Mouse (Mus musculus) liver (tissue): Measurements from ENCODE around the gene Wnk3.

Source experiments
- DNase-seq: peaks from one replicate; pipeline ENCODE4 v3.0.0-alpha.2; 2020; ENCODE audit warnings: mixed read lengths

Wnk3 gene

DNA sequence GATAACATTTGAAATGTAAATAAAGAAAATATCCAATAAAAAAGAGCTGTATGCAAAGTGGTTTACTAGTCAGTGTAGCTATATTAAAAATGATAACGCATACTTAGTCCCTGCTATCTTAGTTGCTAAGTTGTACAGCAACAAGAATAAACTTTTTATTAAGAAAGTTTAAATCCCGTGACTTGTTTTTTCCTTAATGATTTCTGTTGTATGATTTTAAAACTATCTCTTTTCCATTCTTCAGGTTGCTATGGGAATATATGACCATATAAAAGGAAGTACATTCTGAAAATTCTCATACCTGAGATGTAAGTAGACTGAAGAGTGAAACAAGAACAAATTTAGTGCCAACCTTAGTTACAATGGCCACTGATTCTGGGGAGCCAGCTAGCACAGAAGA lies at the start of gene Wnk3:
TSS of gene Wnk3 (plus strand) at position 301 of the 400 bp plus-strand sequence.
- no peak for DNase-seq

DNA sequence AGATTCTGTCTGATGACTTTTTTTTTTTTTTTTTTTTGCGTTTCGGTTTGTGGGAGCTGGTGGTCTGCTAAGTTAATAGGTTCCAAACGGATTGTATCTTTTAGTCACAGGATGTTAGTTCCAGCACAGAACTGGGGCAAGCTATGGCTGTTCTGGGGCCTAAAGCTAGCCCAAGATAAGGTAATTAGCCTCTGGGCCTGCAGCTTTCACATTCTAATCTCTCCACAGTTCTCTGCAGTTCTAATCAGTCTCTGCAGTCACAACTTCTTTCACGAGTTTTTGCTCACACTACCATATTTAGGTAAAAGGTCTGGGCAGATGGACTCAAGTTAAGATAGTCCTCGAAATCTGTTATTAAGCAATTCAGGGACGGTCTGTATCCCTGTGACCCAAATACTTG lies 39.5 kb upstream of the Wnk3 start:
- no peak for DNase-seq

DNA sequence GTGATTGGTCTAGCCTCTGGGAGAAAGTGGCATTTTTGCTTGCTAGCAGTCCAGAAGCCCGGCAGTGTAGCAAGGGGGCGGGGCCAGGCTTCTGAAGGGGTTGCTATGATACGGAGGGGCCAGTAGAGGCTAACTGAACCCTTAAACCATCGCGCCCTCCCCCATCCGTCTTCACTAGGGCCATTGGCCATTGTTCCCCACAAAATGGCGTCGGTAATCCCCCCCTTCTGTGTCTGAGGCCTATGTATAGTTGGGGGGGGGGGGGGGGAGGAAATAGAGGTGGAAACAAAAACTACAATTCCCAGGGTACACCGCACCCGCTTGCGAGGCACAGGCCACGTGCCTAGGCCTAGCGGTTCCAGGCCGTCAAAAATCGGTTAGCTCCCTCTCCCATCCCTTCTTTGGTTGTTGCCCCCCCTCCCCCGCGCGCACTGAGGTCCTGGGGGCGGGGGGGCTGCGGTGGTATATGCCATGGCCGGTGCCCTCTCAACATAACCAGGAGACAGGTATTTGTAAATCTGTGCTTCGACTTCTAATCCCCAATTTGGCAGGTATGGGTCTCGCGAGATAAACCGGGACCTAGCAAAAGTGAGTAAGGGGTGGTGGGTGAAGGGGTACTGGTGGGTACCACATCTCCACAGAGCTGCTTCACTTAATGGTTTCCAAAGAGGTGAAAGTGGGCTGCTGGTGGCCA lies 29.3 kb upstream of the Wnk3 start:
- peak; percentile 20 for DNase-seq

DNA sequence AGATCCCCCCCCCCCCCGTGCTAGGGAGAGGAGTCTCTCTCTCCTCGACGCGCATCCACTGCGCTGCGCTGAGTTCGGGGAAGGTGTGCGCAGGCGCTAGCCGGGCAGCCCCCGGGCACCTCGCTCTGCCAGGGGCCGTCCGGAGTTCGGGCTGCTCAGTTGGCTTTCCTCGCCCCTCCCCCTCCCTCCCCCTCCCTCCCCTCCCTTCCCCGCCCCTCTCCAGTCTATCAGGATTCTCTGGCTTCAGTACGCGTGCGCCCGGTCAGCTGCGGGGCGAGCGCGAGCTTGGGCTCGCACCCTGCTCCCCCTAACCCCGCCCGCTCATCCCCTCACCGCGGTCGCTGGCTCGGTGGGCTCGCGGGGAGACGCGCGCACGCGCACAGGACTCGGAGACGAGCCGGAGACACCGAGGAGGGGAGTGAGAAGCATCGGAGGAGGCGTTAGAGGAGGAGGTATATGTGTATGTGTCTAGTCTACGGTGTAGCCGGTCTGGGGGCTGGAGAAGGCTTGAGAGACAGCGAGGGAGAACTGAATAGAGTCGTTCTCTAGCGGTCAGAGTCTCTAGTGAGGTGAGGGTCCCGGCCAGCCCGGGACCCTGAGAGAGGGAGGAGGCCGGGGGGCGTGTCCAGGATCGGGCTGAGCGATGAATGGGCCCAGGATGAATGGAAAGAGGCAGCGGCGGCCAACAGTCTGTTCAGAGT lies 28.5 kb upstream of the Wnk3 start:
- DNase-seq: peak; percentile 61

DNA sequence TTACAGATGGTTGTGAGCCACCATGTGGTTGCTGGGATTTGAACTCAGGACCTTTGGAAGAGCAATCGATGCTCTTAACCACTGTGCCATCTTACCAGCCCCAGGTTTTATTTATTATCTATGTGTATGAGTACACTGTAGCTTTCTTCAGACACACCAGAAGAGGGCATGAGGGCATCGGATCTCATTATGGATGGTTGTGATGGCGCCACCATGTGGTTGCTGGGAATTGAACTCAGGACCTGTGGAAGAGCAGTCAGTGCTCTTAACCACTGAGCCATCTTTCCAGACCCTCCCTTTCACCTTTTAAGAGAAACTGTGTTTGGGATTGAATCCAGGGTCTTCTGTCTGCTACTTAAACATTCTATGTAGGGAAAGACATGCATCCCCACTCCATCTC lies 24.7 kb upstream of the Wnk3 start:
- DNase-seq: peak; percentile 3

DNA sequence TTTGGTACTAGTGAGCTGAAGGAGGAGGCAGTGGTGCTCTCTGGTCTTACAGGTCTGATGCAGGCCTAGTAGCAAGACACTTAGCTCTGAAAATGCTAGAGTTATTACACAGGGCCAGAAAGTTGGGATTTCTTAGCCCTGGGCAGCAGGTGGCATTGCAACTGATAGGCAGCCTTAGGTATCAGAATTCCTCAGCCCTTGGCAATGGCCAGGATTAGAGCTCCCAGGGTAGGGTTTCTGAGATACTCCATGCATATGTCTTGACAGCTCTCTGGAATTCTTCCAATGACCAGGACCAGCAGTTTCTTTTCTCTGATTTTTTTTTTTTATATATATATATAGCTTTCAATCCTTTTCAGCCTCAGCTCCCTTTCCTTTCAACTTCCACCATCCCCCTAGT lies 100.5 kb downstream of the Wnk3 start:
- no peak for DNase-seq

DNA sequence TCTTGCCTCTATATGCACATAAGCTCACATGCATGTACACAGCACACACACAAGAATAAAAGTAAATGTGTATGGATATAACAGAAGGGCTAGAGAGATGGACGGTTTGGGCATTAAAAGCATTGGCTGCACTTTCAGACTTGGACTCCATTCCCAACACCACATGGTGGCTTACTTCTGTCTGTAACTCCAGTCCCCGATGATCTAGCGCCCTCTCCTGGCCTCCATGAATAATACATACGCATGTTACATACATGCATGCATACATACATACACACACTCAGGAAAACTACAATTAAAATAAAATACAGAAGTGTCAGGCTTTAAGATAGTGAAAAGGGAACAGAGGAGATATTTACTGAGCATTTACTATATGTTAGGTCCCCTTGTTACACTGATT lies 115.9 kb downstream of the Wnk3 start:
- DNase-seq: peak; percentile 14

DNA sequence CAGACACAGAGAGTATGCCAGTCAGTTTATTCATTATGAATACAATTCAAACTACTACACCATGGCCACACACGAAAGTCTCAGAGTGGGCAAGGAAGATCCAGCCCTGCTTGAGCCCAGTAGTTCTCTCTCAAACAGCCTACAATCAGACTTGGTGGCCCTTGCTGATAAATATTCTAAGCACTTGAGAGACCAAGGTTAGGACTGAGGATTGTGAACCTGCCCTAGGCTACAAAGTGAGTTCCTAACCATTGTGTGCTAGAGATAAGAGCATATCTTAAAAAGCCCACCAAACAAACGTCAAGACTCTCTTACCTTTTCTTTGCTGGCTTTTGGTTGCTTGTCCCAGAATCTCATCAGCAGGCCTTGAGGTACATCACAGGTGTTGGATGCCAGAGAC lies 135.7 kb downstream of the Wnk3 start:
- no peak for DNase-seq

DNA sequence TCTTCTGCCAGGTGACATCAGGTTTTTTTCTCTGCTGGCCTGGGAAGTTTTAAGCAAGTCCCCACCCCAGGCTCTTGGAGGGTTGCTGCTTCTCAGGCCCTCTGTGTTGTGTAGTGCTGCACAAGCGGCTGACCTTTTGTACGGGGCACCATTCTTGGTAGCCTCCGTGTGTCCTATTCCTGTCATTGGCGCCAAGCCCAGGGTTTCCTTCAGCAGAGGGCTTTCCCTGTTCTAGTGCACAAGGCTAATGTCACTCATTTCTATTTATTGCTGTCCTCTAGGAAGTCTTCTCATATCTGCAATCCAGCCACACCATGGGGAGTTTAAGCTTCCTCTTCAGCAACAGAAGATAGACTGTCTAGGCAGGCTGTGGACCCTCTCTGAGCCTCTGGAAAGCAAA lies 139.9 kb downstream of the Wnk3 start:
- no peak for DNase-seq

DNA sequence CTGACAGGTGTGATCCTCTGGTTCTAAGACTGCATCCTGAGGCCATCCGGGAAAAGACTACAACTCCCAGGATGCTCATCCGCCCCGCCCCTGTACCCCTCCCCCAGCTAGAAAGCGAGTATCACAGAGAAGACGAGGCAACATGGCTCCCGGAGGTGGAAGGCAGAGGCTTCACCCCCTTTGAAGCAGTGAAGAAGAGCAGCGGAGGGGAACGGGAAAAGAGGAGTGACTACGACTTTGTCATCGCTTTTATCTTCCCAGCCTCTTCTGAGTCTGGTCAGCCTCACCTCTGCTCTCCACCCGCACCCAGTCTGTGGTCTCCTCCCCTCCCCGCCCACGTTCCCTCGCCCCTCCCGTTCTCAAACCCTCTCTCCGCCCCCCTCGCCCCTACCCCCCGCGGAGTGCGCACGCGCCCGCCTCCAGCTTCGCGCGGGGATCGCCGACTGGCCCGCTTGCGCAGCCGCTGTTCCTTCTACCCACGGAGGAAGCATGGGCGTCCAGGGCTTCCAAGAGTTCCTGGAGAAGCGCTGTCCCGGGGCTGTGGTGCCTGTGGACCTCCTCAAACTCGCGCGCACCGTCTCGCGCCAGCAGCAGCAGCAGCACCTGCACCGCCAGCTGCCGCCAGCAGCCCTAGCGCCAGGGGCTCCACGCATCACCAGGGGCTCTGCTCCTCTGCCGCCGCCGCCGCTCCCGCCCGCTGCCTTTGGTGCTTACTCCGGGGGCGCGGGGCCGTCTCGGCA lies 146.1 kb downstream of the Wnk3 start, which contains the start of gene Fam120c:
TSS of gene Fam120c (plus strand) at position 415 of the 740 bp plus-strand sequence.
- DNase-seq: peak; percentile 85

DNA sequence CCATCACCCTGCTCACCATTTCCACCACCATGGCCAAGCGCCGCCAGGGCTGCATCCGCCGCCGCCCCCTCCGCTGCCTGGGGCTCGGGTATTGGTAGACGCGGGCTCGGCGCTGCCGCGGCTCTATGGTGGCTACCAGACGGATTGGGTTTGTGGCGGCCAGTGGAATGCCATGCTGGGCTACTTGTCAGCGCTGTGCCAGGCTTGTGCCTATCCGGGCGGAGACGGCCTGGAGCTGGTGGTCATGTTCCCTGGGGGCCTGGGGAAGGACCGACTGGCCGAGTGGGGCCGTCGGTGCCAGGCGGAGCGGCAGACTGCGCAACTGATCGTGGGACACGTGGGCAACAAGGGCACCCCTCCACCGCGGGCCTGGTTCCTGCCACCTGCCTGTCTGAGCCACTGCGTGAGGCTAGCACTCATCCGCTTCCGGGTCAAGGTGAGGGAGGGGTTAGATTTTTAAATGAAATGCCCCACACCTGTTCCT lies 146.7 kb downstream of the Wnk3 start:
- DNase-seq: peak; percentile 46

DNA sequence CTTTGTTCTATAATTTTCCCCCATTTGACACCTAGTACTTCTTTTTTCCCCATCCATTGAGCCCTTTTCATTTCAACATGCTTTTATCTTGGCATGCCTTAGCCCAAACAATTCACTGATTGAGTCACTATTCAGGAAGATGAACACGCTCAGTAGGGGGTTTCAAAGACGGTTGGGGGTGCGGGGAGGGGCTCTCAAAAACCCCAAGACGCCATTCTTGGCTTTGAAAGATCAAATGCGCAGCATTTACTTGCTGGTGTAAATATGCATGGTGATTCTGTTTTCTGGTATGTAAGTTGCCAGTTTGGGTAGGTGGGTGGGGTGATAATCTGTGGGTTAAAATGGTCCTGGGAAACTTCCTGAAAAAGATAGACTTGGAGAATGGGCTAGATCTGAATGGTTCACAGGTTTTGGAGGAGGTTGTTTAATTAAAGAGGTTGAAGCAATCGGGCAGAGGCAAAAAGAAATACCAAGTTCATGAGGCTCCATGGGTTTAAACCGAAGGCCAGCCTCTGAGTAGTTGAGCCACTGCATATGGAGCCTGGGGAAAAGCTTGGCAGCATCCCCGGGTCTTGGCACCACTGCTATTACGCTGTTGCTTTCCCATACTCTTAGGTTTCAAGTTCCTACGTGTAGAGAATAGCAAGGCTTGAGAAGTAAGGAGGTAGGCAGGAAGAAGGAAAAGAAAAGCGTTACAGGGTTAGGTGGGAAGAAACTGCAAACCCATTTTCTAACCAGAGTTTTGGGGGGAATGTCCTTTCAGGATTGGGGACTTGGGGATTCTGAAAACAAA lies 147.7 kb downstream of the Wnk3 start:
- no peak for DNase-seq

DNA sequence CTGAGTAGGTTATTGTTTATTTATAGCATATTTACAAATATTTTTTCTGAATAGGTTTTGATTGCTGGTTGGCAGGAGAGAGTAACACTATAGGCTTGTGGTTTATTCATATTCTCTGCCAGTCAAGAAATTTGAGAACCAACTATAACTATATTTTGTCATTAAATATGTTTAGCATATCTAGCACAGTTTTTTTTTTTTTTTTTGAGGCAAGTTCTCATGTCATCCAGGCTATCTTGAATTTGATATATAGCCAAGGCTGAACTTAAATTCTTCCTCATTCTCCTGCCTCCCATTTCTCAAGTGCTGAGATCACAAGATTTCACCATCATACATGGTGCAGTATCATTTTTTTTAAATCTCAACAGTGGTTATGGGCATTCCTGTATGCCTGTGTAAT lies 149.4 kb downstream of the Wnk3 start:
- DNase-seq: no peak

DNA sequence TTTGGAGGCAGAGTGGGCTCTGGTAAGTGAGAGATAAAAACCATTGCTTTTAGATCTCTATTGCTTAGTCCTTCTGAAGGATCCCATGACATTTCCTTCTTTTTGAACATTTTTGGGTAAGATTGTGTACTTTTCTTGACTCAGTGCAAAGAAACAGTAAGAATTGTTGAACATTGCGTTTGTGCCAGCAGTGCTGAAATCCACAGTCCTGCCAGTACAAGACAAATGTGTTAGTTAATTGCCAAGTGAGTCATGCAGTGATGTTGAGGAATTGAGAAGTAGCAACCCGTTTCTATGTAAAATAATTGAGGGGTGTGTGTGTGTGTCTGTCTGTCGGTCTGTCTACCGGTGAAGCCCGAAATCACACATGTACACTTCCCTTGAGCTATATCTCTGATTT lies 151.4 kb downstream of the Wnk3 start:
- no peak for DNase-seq
